Mouse (Mus musculus) forelimb bud, embryonic 11.5 days (tissue): Measurements from ENCODE around the gene 2610028H24Rik.

Experiments used
- DNase-seq: peaks from one replicate; pipeline ENCODE4 v3.0.0-alpha.2; 2012; ENCODE audit warnings: low read depth, low spot score

The 2610028H24Rik gene

GRCm38 (mm10) chr10:76488265-76488664 lies 39.4 kb downstream of the 2610028H24Rik start:
- DNase-seq = no peak

DNA sequence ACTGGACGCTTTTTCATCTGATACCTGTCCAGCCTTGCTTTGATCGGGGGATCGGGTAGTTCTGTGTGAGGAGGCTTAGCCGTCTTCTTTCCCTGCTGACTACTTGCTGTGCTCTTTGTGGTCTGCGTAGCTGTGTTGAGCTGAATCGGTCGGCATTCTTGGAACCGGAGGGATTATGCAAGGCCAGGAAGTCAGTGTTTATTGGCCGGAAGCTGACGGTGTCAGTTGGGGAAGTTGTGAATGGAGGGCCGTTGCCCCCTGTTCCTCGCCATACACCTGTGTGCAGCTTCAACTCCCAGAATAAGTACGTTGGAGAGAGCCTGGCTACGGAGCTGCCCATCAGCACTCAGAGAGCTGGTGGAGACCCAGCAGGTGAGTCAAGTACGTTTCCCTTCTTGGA lies 40.3 kb downstream of the 2610028H24Rik start:
- DNase-seq = no peak

GRCm38 (mm10) chr10:76493527-76493926 lies 44.6 kb downstream of the 2610028H24Rik start:
- no peak for DNase-seq

GRCm38 (mm10) chr10:76495501-76495900 lies 46.6 kb downstream of the 2610028H24Rik start:
- no peak for DNase-seq

- no peak for DNase-seq
Observed at GRCm38 (mm10) chr10:76496366-76496765, 47.5 kb downstream of the 2610028H24Rik start.

GRCm38 (mm10) chr10:76497522-76497921 lies 48.6 kb downstream of the 2610028H24Rik start:
- no peak for DNase-seq

DNA sequence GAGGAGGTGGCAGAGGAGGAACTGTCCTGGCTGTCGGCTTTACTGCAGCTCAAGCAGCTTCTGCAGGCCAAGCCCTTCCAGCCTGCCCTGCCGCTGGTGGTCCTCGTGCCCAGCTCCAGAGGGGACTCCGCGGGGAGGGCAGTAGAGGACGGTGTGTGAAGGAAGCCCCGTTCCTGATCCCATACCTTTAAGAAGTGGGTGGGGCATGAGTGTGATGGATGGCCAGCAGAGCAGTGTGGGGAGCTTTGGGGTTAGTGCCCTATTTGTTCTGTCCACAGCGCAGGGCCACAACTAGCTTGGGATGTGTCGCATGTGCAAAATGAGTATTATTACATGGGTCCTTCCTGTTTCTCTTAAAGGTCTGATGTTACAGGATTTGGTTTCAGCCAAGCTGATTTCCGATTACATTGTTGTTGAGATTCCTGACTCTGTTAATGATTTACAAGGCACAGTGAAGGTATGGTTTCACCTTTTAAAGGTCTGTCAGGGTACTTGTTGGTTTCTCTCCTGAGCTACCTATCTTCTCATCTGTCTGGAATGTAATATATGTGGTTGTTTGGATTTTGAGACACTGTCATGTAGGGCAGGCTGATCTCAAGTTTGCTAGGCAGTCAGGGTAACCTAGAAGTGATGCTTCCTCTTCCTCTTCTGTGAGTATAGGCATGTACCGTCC lies 55.5 kb downstream of the 2610028H24Rik start:
- DNase-seq = no peak

- DNase-seq = no peak
Observed at GRCm38 (mm10) chr10:76505865-76506264, 57.0 kb downstream of the 2610028H24Rik start.
